Mouse (Mus musculus): ENCODE results near the gene Actb.

DNA sequence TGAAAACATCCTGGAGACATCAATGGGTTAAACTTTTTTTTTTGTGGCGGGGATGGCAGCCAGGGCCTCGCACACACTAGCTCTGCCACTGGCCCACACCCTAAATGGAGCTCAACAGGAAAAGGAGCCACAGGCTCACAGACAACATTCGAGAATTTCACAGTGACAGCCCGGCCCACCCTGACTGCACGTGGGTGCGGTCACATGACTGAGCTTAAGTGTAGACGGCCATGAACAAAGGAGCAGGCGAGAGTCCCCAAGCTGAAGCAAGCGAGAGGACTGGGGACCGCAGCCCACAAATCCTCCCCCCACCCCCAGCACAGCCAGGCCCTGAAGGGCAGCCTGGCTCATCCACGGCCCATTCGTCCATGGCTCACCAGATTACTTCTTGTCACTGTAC lies 34.8 kb downstream of the Actb start:
- TF ChIP-seq CTCF (IDR thresholded peaks at IDR 0.05; ENCODE audit: control insufficient read depth, insufficient read depth, insufficient replicate concordance, low read depth, low read length): no peak
- TF ChIP-seq POLR2A (IDR thresholded peaks at IDR 0.05; ENCODE audit: control insufficient read depth, low read depth, low read length): no peak

Data from testis, adult 2 months (tissue).